Mouse (Mus musculus) neural tube, embryonic 11.5 days (tissue): ENCODE data around the gene Noxred1. TPM values are rescaled to one million over a fixed set of nuclear protein-coding genes. Genes with fewer than 3 reads are reported as not detected.
A peak's percentile ranks its signal among the peaks of the same experiment; 100 is the strongest.

ENCODE experiments used
- ATAC-seq: fragments of 200-750 bp; cut with Nextera tagmentation; 2 replicates; pipeline ENCODE4 v1.8.0; 2017; ENCODE audit warnings: moderate number of reproducible peaks, mild to moderate bottlenecking, moderate TSS enrichment, moderate library complexity; ENCODE audit not compliant: insufficient read depth, low FRiP score, low TSS enrichment
- DNase-seq: peaks from one replicate; pipeline ENCODE4 v3.0.0-alpha.2; 2015; ENCODE audit warnings: low spot score
- H3K27ac ChIP-seq: fragments of 300-500 bp; sonication (generic); 2 replicates; pipeline ENCODE4 v1.5.1; 2014; ENCODE audit warnings: low read depth, mild to moderate bottlenecking, low read length
- H3K27me3 ChIP-seq: fragments of 300-500 bp; sonication (generic); 2 replicates; pipeline ENCODE4 v1.6.1; 2014; ENCODE audit warnings: mild to moderate bottlenecking, low read length, mixed read lengths; ENCODE audit not compliant: control insufficient read depth, insufficient read depth
- H3K36me3 ChIP-seq: fragments of 300-500 bp; sonication (generic); 2 replicates; pipeline ENCODE4 v1.6.1; 2014; ENCODE audit warnings: mild to moderate bottlenecking, low read length, moderate library complexity, mixed read lengths; ENCODE audit not compliant: control insufficient read depth, insufficient read depth
- H3K4me1 ChIP-seq: fragments of 300-500 bp; sonication (generic); 2 replicates; pipeline ENCODE4 v1.6.1; 2014; ENCODE audit warnings: low read length, mixed read lengths; ENCODE audit not compliant: control insufficient read depth, insufficient read depth
- H3K4me2 ChIP-seq: fragments of 300-500 bp; sonication (generic); 2 replicates; pipeline ENCODE4 v1.6.1; 2014; ENCODE audit warnings: low read depth, mild to moderate bottlenecking, moderate library complexity
- H3K4me3 ChIP-seq: fragments of 300-500 bp; sonication (generic); 2 replicates; pipeline ENCODE4 v1.5.1; 2014; ENCODE audit warnings: low read depth, low read length
- H3K9ac ChIP-seq: fragments of 300-500 bp; sonication (generic); 2 replicates; pipeline ENCODE4 v1.6.1; 2014; ENCODE audit warnings: mild to moderate bottlenecking, low read length
- H3K9me3 ChIP-seq: fragments of 300-500 bp; sonication (generic); 2 replicates; pipeline ENCODE4 v1.6.1; 2016; ENCODE audit warnings: low read length; ENCODE audit not compliant: control insufficient read depth
- WGBS: fragments of 180-500 bp; shearing (Covaris S2); extraction: QIAGEN DNeasy Blood & Tissue Kit; methylation state at CpG from one replicate; pipeline ENCODE4 v1.1.7; 2014; 5-methylcytosine and 5-hydroxymethylcytosine counted together
- polyA plus RNA-seq: library from polyadenylated mRNA; unstranded; fragments of >200 nt; fragmentation: Nextera tagmentation; extraction: Ambion mirVana; gene quantifications from 2 replicates; pipeline ENCODE4 v1.2.1, GENCODE M21; 2014

The Noxred1 gene
- 0.78 and 1.6 TPM in 2 replicates for polyA plus RNA-seq

DNA sequence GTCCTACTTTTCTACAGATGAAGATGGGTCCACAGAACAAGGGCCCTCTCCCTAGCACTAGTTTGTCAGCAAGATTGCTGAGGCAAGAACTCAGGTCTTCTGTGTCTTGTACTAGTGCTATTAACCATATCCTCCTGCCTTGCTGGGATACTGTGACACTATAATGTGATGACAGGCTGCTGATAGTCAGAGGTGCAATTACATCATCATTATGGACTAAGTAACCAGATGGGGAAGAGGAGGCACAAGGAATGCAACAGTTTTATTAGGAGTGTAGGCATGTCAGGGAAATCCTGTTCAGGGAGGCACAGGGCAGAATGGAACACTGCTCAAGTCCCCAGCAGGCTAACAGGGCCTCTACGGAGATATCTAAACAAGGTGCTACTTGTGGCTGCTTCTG is at the start of gene Noxred1:
Noxred1 (minus strand) TSS at position 101 of the 400 bp plus-strand sequence.
- no peaks in the 10 kb centered on the region for H3K27me3 ChIP-seq
- 93% methylated on average over 1 of the region's 1 CpGs for WGBS

DNA sequence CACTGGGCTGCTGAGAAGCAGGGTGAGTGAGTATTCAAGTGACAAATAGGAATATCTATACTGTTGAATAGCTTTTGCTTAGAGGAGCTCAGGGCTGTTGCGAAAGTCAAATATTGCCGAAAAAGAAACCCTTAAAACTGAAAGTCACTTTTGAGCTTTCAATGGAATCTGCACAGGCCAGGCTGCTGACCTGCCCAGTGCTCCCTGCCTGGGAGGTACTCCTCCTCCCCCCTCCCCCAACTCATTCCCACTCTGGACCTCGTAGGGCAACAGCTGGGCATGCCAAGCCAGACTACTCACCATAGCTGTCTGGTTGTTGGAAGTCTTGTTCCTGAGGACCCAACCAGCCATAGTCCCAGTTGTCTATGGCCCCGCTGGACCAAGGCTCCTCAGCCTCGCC is 46.2 kb upstream of the Noxred1 start:
- WGBS: 84% methylated on average over 5 of the region's 5 CpGs
- no peaks in the 10 kb centered on the region for H3K9me3 ChIP-seq
- no peaks in the 10 kb centered on the region for H3K36me3 ChIP-seq
- no peak overlapping the region for H3K9ac ChIP-seq
- H3K4me3 ChIP-seq: no peak overlapping the region
- DNase-seq (no peak), ATAC-seq (no peak)
- H3K27ac ChIP-seq: no peak overlapping the region
- H3K27me3 ChIP-seq: no peaks in the 10 kb centered on the region
- no peaks in the 10 kb centered on the region for H3K4me1 ChIP-seq
- H3K4me2 ChIP-seq: no peak overlapping the region

More for the DNA sequence above, at the start of gene Noxred1:
- no peak for DNase-seq
- H3K9me3 ChIP-seq: no peaks in the 10 kb centered on the region
- no peaks in the 10 kb centered on the region for H3K4me1 ChIP-seq
- no peak within 1 kb of the TSS for H3K27ac ChIP-seq
- peaks cover 17% of the 10 kb centered on the region for H3K36me3 ChIP-seq
- ATAC-seq: no peak
- no peak within 1 kb of the TSS for H3K4me3 ChIP-seq
- H3K9ac ChIP-seq: no peak within 1 kb of the TSS
- no peak within 1 kb of the TSS for H3K4me2 ChIP-seq

DNA sequence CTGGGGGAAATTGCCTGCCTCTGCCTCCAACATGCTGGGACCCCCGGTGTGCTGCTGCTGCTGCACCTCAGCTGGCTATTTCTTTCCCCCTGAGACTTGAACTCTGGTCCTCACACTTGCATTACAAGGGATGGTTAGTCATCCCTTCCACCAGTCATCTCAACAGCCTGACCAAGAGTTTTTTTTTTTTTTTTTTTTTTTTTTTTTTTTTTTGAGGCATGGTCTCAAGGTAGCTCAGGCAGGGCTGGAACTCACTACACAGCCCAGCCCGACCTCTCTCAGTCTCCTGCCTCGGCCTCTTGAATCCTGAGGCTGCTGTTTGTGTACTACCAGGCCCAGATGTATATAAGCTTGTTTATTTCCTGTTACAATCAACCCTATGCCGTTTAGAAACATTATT is 45.7 kb upstream of the Noxred1 start:
- DNase-seq: no peak
- Histone ChIP-seq H3K27ac (no peak overlapping the region), H3K9me3 (no peaks in the 10 kb centered on the region), H3K27me3 (no peaks in the 10 kb centered on the region), H3K36me3 (no peaks in the 10 kb centered on the region), H3K4me2 (no peak overlapping the region), H3K4me1 (no peaks in the 10 kb centered on the region), H3K9ac (no peak overlapping the region), H3K4me3 (no peak overlapping the region)
- 78% methylated on average over 4 of the region's 4 CpGs for WGBS
- ATAC-seq: no peak

DNA sequence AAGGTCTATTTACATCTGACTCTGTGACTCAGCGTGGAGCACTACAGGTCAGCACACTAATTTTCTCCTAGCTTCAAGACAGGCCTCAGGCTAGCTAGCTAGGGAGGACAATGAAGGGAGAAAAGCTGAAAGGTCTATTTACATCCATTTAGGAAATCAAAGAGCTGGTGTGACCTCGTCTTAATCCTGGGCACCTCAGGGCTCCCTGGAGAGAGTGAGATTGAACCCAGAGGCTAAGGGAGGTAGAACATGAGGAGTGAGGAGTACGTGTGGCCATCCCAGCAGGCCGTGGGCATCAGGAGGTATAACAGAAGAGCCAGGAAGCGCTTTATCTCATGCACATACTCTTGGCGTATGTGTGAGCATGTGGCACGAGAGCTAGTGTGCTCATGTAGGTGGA is 45.2 kb upstream of the Noxred1 start:
- no peaks in the 10 kb centered on the region for H3K9me3 ChIP-seq
- no peak overlapping the region for H3K9ac ChIP-seq
- H3K4me1 ChIP-seq: no peaks in the 10 kb centered on the region
- ATAC-seq: no peak
- H3K4me3 ChIP-seq: no peak overlapping the region
- H3K4me2 ChIP-seq: no peak overlapping the region
- no peak for DNase-seq
- H3K27ac ChIP-seq: no peak overlapping the region
- H3K36me3 ChIP-seq: no peaks in the 10 kb centered on the region
- H3K27me3 ChIP-seq: no peaks in the 10 kb centered on the region
- 72% methylated on average over 7 of the region's 7 CpGs for WGBS

DNA sequence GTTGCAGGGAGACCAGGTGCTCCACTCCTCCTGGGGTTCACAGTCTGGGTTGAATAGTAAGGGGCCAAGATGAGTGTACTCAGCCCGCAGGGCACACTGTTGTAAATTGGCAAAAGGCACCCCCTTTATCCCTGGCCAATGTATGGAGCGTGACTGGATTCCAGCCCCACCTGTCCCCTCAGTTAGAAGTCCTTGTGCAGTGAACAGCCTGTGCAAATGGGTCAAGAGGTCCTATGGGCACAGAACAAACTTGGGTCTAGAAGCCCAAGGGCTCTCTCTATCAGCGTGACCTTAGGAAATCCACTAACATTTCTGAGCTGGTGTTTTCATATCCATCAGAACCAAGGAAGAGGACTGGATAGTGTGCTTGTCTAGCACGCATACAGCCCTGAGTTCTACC is 44.2 kb upstream of the Noxred1 start:
- WGBS: 87% methylated on average over 4 of the region's 4 CpGs
- H3K27ac ChIP-seq: no peak overlapping the region
- DNase-seq (no peak), ATAC-seq (no peak)
- H3K27me3 ChIP-seq: no peaks in the 10 kb centered on the region
- no peaks in the 10 kb centered on the region for H3K4me1 ChIP-seq
- no peaks in the 10 kb centered on the region for H3K9me3 ChIP-seq
- no peak overlapping the region for H3K4me3 ChIP-seq
- no peak overlapping the region for H3K4me2 ChIP-seq
- H3K36me3 ChIP-seq: no peaks in the 10 kb centered on the region
- no peak overlapping the region for H3K9ac ChIP-seq

- Histone ChIP-seq H3K4me3 (no peak overlapping the region), H3K4me2 (no peak overlapping the region), H3K9ac (no peak overlapping the region), H3K36me3 (no peaks in the 10 kb centered on the region), H3K27ac (no peak overlapping the region), H3K4me1 (no peaks in the 10 kb centered on the region), H3K27me3 (no peaks in the 10 kb centered on the region), H3K9me3 (no peaks in the 10 kb centered on the region)
- 86% methylated on average over 1 of the region's 1 CpGs for WGBS
- ATAC-seq (no peak), DNase-seq (no peak)
Observed at GRCm38 (mm10) chr12:87281766-87282165, 43.2 kb upstream of the Noxred1 start.

DNA sequence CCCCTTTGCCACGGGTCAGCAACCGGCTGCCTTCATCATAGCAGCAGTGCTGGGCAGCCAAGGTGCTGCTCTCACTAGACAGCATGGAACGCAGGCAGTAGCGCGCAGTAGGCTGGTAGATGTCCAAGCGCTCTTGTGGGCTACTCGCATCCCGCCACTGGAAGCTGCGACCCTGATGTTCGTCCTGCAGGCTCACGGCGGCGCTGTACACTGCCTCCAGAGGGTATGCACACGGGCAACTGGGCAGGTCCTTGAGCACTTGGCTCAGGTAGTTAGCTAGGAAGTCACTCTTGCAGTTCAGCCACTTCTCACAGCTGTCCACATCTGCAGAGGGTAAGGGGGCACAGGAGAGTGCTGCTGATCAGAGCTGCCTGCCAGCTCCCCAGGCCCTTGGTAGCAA is 41.3 kb upstream of the Noxred1 start:
- H3K4me3 ChIP-seq: no peak overlapping the region
- H3K4me1 ChIP-seq: no peaks in the 10 kb centered on the region
- H3K9ac ChIP-seq: no peak overlapping the region
- no peak overlapping the region for H3K4me2 ChIP-seq
- H3K27ac ChIP-seq: no peak overlapping the region
- DNase-seq: no peak
- 40% methylated on average over 14 of the region's 14 CpGs for WGBS
- H3K27me3 ChIP-seq: no peaks in the 10 kb centered on the region
- no peak for ATAC-seq
- no peaks in the 10 kb centered on the region for H3K9me3 ChIP-seq
- H3K36me3 ChIP-seq: peaks cover 3% of the 10 kb centered on the region

DNA sequence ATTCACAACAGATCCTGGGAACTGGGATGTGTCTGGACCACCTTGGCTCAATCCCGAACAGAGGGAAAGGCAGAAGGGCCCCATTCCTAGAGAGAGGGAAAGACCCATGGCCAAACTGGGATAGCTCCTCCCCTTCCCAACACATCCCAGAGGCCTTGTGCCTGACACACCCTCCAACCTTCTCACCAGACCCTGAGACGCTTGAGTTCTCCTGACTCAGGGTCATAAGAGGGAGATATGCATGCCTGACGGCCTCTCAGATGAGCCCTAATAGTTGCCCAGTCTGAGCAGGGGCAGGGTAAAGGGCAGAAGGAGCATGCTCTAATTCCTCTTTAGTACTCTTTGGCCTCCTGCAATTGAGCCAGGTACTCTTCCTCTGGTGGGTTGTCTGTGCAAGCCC is 40.8 kb upstream of the Noxred1 start:
- H3K36me3 ChIP-seq: peaks cover 8% of the 10 kb centered on the region
- H3K4me2 ChIP-seq: no peak overlapping the region
- DNase-seq (no peak), ATAC-seq (peak; percentile 31; the same call in 1 of the 2 replicates)
- 57% methylated on average over 3 of the region's 3 CpGs for WGBS
- no peaks in the 10 kb centered on the region for H3K27me3 ChIP-seq
- no peak overlapping the region for H3K27ac ChIP-seq
- H3K4me3 ChIP-seq: no peak overlapping the region
- no peaks in the 10 kb centered on the region for H3K4me1 ChIP-seq
- H3K9me3 ChIP-seq: no peaks in the 10 kb centered on the region
- no peak overlapping the region for H3K9ac ChIP-seq

DNA sequence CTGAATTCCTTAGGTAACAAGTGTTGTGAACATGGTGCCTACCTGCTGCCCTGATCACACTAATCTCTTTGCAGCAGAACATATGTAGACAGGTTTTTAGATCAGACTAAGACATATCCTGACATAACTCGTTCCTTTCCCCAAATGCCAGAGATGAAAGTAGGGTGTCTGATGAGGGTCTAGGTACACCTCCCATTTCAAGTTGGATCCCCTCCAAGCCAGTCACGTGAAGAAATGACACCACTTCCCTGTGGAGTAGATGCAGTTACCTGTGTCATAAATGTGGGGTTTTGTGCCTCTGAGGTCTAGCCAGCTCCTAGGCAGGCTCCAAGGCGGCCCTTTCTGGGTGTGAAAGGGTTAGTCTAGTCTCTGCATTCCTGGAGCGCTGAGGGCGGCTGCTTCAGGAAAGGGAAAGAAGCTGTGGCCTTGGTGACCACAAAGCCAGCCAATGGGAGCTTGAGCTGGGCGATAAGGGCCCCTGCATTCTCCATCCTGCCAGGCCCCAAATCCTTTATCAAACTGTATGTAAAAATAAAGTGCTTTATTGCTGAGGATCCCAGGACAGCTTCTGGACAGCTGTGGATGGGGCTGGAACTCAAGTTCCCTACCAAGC is 39.7 kb upstream of the Noxred1 start:
- no peak overlapping the region for H3K4me2 ChIP-seq
- no peaks in the 10 kb centered on the region for H3K27me3 ChIP-seq
- WGBS: 25% methylated on average over 6 of the region's 6 CpGs
- H3K9ac ChIP-seq: no peak overlapping the region
- no peak for DNase-seq
- no peak overlapping the region for H3K27ac ChIP-seq
- no peaks in the 10 kb centered on the region for H3K9me3 ChIP-seq
- H3K4me1 ChIP-seq: no peaks in the 10 kb centered on the region
- peaks cover 11% of the 10 kb centered on the region for H3K36me3 ChIP-seq
- no peak overlapping the region for H3K4me3 ChIP-seq
- ATAC-seq: no peak
